8 mouse cellular contexts compared by ENCODE assay signal in the genomic region with DNA sequence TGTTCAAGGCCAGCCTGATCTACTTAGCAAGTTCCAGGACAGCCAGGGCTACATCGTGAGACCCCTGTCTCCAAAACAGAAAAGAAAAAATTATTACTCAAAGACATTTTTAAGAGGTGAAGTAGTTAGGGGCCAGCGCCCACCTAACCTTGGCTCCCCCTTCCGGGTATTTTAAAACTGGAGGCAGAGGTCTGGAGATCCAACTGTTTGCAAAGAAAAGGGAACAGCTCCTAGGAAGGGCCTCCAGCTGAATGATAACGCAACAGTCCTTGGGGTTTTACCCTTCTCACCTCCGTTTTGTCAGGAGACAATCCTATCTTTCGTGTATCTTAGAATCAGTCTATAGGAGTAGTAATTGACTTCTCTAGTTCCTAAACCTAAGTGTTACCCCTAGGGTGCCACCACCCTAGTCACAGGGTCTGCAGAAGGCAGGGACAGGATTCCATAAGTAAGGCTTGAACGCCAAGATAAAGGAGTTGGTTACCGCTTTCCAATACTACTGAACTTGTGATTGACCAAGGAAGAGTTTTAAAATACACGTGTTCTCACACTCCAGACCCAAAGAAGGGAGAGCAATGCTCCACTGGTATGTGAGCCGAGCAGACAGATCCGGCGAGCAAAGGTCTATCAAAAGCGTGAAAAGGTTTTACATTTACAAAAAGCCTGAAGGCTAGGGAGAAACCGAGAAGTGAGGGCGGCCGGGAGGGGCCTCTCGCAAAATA. TPM values are rescaled to one million over a fixed set of nuclear protein-coding genes. Genes with fewer than 3 reads are reported as not detected.
A peak's percentile ranks its signal among the peaks of the same experiment; 100 is the strongest.
DNase-seq lines count a peak whose midpoint lies in the region; ATAC-seq and TF ChIP-seq lines count a peak whose summit lies in the region.

No protein-coding gene starts in this region.

- intact Hi-C loops in left cerebral cortex, adult 2 months (cut with DNase I): loop anchor here (2.0 to 5.0 kb wide), 2 partner anchors 79 to 103 kb away; partner anchors contain the start of genes Llgl1 and Tmem11

- peaks cover 54% of the 10 kb centered on the region for H3K4me1 ChIP-seq in embryonic facial prominence, embryonic 13.5 days
- H3K4me1 ChIP-seq in intestine, embryonic 16.5 days (ENCODE audit: control insufficient read depth, insufficient read depth, low read length): peaks cover 48% of the 10 kb centered on the region
- H3K4me1 ChIP-seq in neural tube, embryonic 12.5 days: peaks cover 49% of the 10 kb centered on the region

- H3K4me2 ChIP-seq in embryonic facial prominence, embryonic 13.5 days: peak overlapping the region; percentile 73
- peak overlapping the region; percentile 53 for H3K4me2 ChIP-seq in intestine, embryonic 16.5 days (ENCODE audit: low read depth, low read length)
- peak overlapping the region; percentile 83 for H3K4me2 ChIP-seq in neural tube, embryonic 12.5 days (replicated peaks)

- H3K4me3 ChIP-seq in left cerebral cortex, adult 2 months: peak overlapping the region; percentile 88
- H3K4me3 ChIP-seq in embryonic facial prominence, embryonic 13.5 days: peak overlapping the region; percentile 64
- H3K4me3 ChIP-seq in intestine, embryonic 16.5 days (ENCODE audit: low read length): peak overlapping the region; percentile 75
- peak overlapping the region; percentile 78 for H3K4me3 ChIP-seq in neural tube, embryonic 12.5 days

- peak overlapping the region; percentile 95 for H3K27ac ChIP-seq in left cerebral cortex, adult 2 months
- H3K27ac ChIP-seq in embryonic facial prominence, embryonic 13.5 days: peak overlapping the region; percentile 92
- peak overlapping the region; percentile 88 for H3K27ac ChIP-seq in intestine, embryonic 16.5 days (ENCODE audit: low read length)
- H3K27ac ChIP-seq in neural tube, embryonic 12.5 days: no peak overlapping the region

- no peak for ATAC-seq in embryonic facial prominence, embryonic 13.5 days (ENCODE audit: insufficient number of reproducible peaks, insufficient read depth, low FRiP score, low TSS enrichment, low read depth)
- ATAC-seq in intestine, embryonic 16.5 days: no peak
- no peak for ATAC-seq in neural tube, embryonic 12.5 days (ENCODE audit: low FRiP score, low read depth)

- H3K27me3 ChIP-seq in embryonic facial prominence, embryonic 13.5 days: no peaks in the 10 kb centered on the region
- no peaks in the 10 kb centered on the region for H3K27me3 ChIP-seq in intestine, embryonic 16.5 days (replicated peaks; ENCODE audit: control insufficient read depth, insufficient read depth, low read length)
- no peaks in the 10 kb centered on the region for H3K27me3 ChIP-seq in neural tube, embryonic 12.5 days (replicated peaks)

- TF ChIP-seq CTCF in left cerebral cortex, adult 2 months (IDR thresholded peaks at IDR 0.05): no peak

- H3K9ac ChIP-seq in embryonic facial prominence, embryonic 13.5 days: peak overlapping the region; percentile 86
- H3K9ac ChIP-seq in intestine, embryonic 16.5 days (ENCODE audit: low read depth, low read length): peak overlapping the region; percentile 83
- peak overlapping the region; percentile 72 for H3K9ac ChIP-seq in neural tube, embryonic 12.5 days

- 4% methylated on average over 17 of the region's 17 CpGs for WGBS in embryonic facial prominence, embryonic 13.5 days
- WGBS in intestine, embryonic 16.5 days: 3% methylated on average over 17 of the region's 17 CpGs
- 7% methylated on average over 17 of the region's 17 CpGs for WGBS in neural tube, embryonic 12.5 days

- H3K36me3 ChIP-seq in embryonic facial prominence, embryonic 13.5 days: peaks cover 27% of the 10 kb centered on the region
- no peaks in the 10 kb centered on the region for H3K36me3 ChIP-seq in intestine, embryonic 16.5 days (ENCODE audit: control insufficient read depth, insufficient read depth, low read length)
- H3K36me3 ChIP-seq in neural tube, embryonic 12.5 days: peaks cover 13% of the 10 kb centered on the region; the same call in 1 of the 2 replicates

- no peak for DNase-seq in left cerebral cortex, adult 2 months (ENCODE audit: extremely low spot score in 1 of 2, low spot score in 2 of 2)
- no peak for DNase-seq in left cerebral cortex, adult 11 months (ENCODE audit: low spot score)
- no peak for DNase-seq in left cerebral cortex, adult 8-10 months (ENCODE audit: low spot score in 2 of 2)
- DNase-seq in layer of hippocampus, postnatal 14 days (ENCODE audit: low spot score in 2 of 2): no peak
- no peak for DNase-seq in testis, postnatal 10 days (ENCODE audit: low spot score)

- no peaks in the 10 kb centered on the region for H3K9me3 ChIP-seq in embryonic facial prominence, embryonic 13.5 days
- no peaks in the 10 kb centered on the region for H3K9me3 ChIP-seq in intestine, embryonic 16.5 days (ENCODE audit: control insufficient read depth, low read length)
- H3K9me3 ChIP-seq in neural tube, embryonic 12.5 days: no peaks in the 10 kb centered on the region

RNA-seq across cellular contexts. Expression of gene Top3a, which starts 0.9 kb away (rescaled TPM):
- total RNA-seq in left cerebral cortex, adult 2 months (2021): 1 to 10 TPM; 5.0 to 6.1 TPM
- 19.9 and 23.0 TPM in 2 replicates for polyA plus RNA-seq in embryonic facial prominence, embryonic 13.5 days (2015; fragmentation: Nextera tagmentation; extraction: Ambion mirVana)
- polyA plus RNA-seq in intestine, embryonic 16.5 days (2015; fragmentation: Nextera tagmentation; extraction: Ambion mirVana): 9.2 and 10.4 TPM in 2 replicates
- 14.0 and 15.9 TPM in 2 replicates for polyA plus RNA-seq in neural tube, embryonic 12.5 days (2016; fragmentation: Nextera tagmentation; extraction: Ambion mirVana)
- 1 to 10 TPM; 5.4 to 7.2 (median 6.6) TPM for total RNA-seq in left cerebral cortex, adult 8-10 months (2022)
- 1 to 10 TPM; 4.2 to 5.8 TPM for total RNA-seq in layer of hippocampus, postnatal 14 days (2021)

RNA-seq across cellular contexts. Expression of gene Smcr8, which starts 1.1 kb away (rescaled TPM):
- total RNA-seq in left cerebral cortex, adult 2 months (2021): 10 to 100 TPM; 31.0 to 32.6 TPM
- polyA plus RNA-seq in embryonic facial prominence, embryonic 13.5 days (2015; fragmentation: Nextera tagmentation; extraction: Ambion mirVana): 6.2 and 6.4 TPM in 2 replicates
- 5.9 and 7.5 TPM in 2 replicates for polyA plus RNA-seq in intestine, embryonic 16.5 days (2015; fragmentation: Nextera tagmentation; extraction: Ambion mirVana)
- 7.6 and 8.6 TPM in 2 replicates for polyA plus RNA-seq in neural tube, embryonic 12.5 days (2016; fragmentation: Nextera tagmentation; extraction: Ambion mirVana)
- 10 to 100 TPM; 31.7 to 35.9 (median 32.7) TPM for total RNA-seq in left cerebral cortex, adult 8-10 months (2022)
- total RNA-seq in layer of hippocampus, postnatal 14 days (2021): 10 to 100 TPM; 25.0 to 26.6 TPM

RNA-seq across cellular contexts. Expression of gene Shmt1, which starts 35.2 kb away (rescaled TPM):
- 1 to 10 TPM; 2.2 to 3.1 TPM for total RNA-seq in left cerebral cortex, adult 2 months (2021)
- 50.1 and 55.5 TPM in 2 replicates for polyA plus RNA-seq in embryonic facial prominence, embryonic 13.5 days (2015; fragmentation: Nextera tagmentation; extraction: Ambion mirVana)
- polyA plus RNA-seq in intestine, embryonic 16.5 days (2015; fragmentation: Nextera tagmentation; extraction: Ambion mirVana): 112 and 126 TPM in 2 replicates
- polyA plus RNA-seq in neural tube, embryonic 12.5 days (2016; fragmentation: Nextera tagmentation; extraction: Ambion mirVana): 23.4 and 24.8 TPM in 2 replicates
- 1 to 10 TPM; 4.0 to 7.1 (median 5.6) TPM for total RNA-seq in left cerebral cortex, adult 8-10 months (2022)
- total RNA-seq in layer of hippocampus, postnatal 14 days (2021): 1 to 10 TPM; 4.9 to 6.8 TPM

RNA-seq across cellular contexts. Expression of gene Mief2, which starts 48.1 kb away (rescaled TPM):
- 10 to 100 TPM; 17.9 to 20.8 TPM for total RNA-seq in left cerebral cortex, adult 2 months (2021)
- 15.6 and 17.8 TPM in 2 replicates for polyA plus RNA-seq in embryonic facial prominence, embryonic 13.5 days (2015; fragmentation: Nextera tagmentation; extraction: Ambion mirVana)
- polyA plus RNA-seq in intestine, embryonic 16.5 days (2015; fragmentation: Nextera tagmentation; extraction: Ambion mirVana): 9.8 and 10.7 TPM in 2 replicates
- polyA plus RNA-seq in neural tube, embryonic 12.5 days (2016; fragmentation: Nextera tagmentation; extraction: Ambion mirVana): 17.5 and 19.5 TPM in 2 replicates
- total RNA-seq in left cerebral cortex, adult 8-10 months (2022): 10 to 100 TPM; 18.3 to 24.8 (median 19.8) TPM
- 10 to 100 TPM; 23.7 to 23.8 TPM for total RNA-seq in layer of hippocampus, postnatal 14 days (2021)

RNA-seq across cellular contexts. Expression of gene Flii, which starts 49.2 kb away (rescaled TPM):
- total RNA-seq in left cerebral cortex, adult 2 months (2021): 10 to 100 TPM; 65.0 to 65.3 TPM
- 65.2 and 68.7 TPM in 2 replicates for polyA plus RNA-seq in embryonic facial prominence, embryonic 13.5 days (2015; fragmentation: Nextera tagmentation; extraction: Ambion mirVana)
- polyA plus RNA-seq in intestine, embryonic 16.5 days (2015; fragmentation: Nextera tagmentation; extraction: Ambion mirVana): 81.3 and 81.6 TPM in 2 replicates
- 71.4 and 72.8 TPM in 2 replicates for polyA plus RNA-seq in neural tube, embryonic 12.5 days (2016; fragmentation: Nextera tagmentation; extraction: Ambion mirVana)
- total RNA-seq in left cerebral cortex, adult 8-10 months (2022): 10 to 100 TPM; 61.2 to 73.0 (median 62.4) TPM
- total RNA-seq in layer of hippocampus, postnatal 14 days (2021): 10 to 100 TPM; 47.7 to 60.5 TPM
